Mouse (Mus musculus) heart, embryonic 10.5 days (tissue): ENCODE data around the gene Fscn2. TPM values are rescaled to one million over a fixed set of nuclear protein-coding genes. Genes with fewer than 3 reads are reported as not detected.

Experiments used
- DNase-seq: peaks from one replicate; pipeline ENCODE4 v3.0.0-alpha.2; 2017; ENCODE audit warnings: low spot score
- H3K27ac ChIP-seq: fragments of 300-500 bp; sonication (generic); 2 replicates; pipeline ENCODE4 v1.5.1; 2016; ENCODE audit warnings: mild to moderate bottlenecking
- H3K27me3 ChIP-seq: fragments of 300-500 bp; sonication (generic); 2 replicates; pipeline ENCODE4 v1.6.1; 2016; ENCODE audit warnings: mild to moderate bottlenecking; ENCODE audit not compliant: poor library complexity, insufficient read depth, severe bottlenecking
- H3K36me3 ChIP-seq: fragments of 300-500 bp; sonication (generic); 2 replicates; pipeline ENCODE4 v1.6.1; 2016; ENCODE audit warnings: mild to moderate bottlenecking, moderate library complexity
- H3K4me1 ChIP-seq: fragments of 300-500 bp; sonication (generic); 2 replicates; pipeline ENCODE4 v1.6.1; 2016; ENCODE audit warnings: mild to moderate bottlenecking
- H3K4me3 ChIP-seq: fragments of 300-500 bp; sonication (generic); 2 replicates; pipeline ENCODE4 v1.5.1; 2016; ENCODE audit warnings: mild to moderate bottlenecking, moderate library complexity
- H3K9me3 ChIP-seq: fragments of 300-500 bp; sonication (generic); 2 replicates; pipeline ENCODE4 v1.6.1; 2016; ENCODE audit warnings: mild to moderate bottlenecking, moderate library complexity
- WGBS: fragments of 180-500 bp; shearing (Covaris S2); methylation state at CpG from one replicate; pipeline ENCODE4 v1.1.7; 2016; 5-methylcytosine and 5-hydroxymethylcytosine counted together
- polyA plus RNA-seq: library from polyadenylated mRNA; unstranded; fragments of >200 nt; fragmentation: Nextera tagmentation; extraction: Ambion mirVana; gene quantifications from 2 replicates; pipeline ENCODE4 v1.2.1, GENCODE M21; 2016

Fscn2 gene
- polyA plus RNA-seq, result 0.25 and 0.49 TPM in 2 replicates

- no peaks in the 10 kb centered on the region for H3K36me3 ChIP-seq
- no peak for DNase-seq
- 80% methylated on average over 10 of the region's 10 CpGs for WGBS
- no peak within 1 kb of the TSS for H3K4me3 ChIP-seq
- H3K27ac ChIP-seq, result 0 out of 2 replicates have a peak within 1 kb of the TSS, but pooled peaks have one; percentile 32
- H3K4me1 ChIP-seq, result peaks cover 69% of the 10 kb centered on the region
- no peaks in the 10 kb centered on the region; the same call in 1 of the 2 replicates for H3K27me3 ChIP-seq
- no peaks in the 10 kb centered on the region for H3K9me3 ChIP-seq
Measured at GRCm38 (mm10) chr11:120361295-120361694, at the start of gene Fscn2. Fscn2 (plus strand) TSS chr11:120361534.

GRCm38 (mm10) chr11:120311561-120311960 lies 49.8 kb upstream of the Fscn2 start:
- peaks cover 61% of the 10 kb centered on the region for H3K4me1 ChIP-seq
- H3K27ac ChIP-seq, result peak overlapping the region; percentile 97
- WGBS, result 48% methylated on average over 10 of the region's 10 CpGs
- H3K9me3 ChIP-seq, result no peaks in the 10 kb centered on the region
- peak overlapping the region; percentile 62 for H3K4me3 ChIP-seq
- peak; percentile 76 for DNase-seq
- no peaks in the 10 kb centered on the region for H3K27me3 ChIP-seq
- no peaks in the 10 kb centered on the region for H3K36me3 ChIP-seq

GRCm38 (mm10) chr11:120312069-120312468 lies 49.3 kb upstream of the Fscn2 start:
- Histone ChIP-seq H3K4me3 (peak overlapping the region; percentile 62; the same call in 1 of the 2 replicates), H3K4me1 (peaks cover 61% of the 10 kb centered on the region), H3K9me3 (no peaks in the 10 kb centered on the region), H3K27me3 (no peaks in the 10 kb centered on the region), H3K27ac (peak overlapping the region; percentile 97), H3K36me3 (no peaks in the 10 kb centered on the region)
- WGBS, result 69% methylated on average over 6 of the region's 6 CpGs
- DNase-seq, result peak; percentile 66

- Histone ChIP-seq H3K9me3 (no peaks in the 10 kb centered on the region), H3K4me1 (peaks cover 53% of the 10 kb centered on the region), H3K4me3 (no peak overlapping the region), H3K27me3 (no peaks in the 10 kb centered on the region), H3K27ac (peak overlapping the region; percentile 96), H3K36me3 (no peaks in the 10 kb centered on the region)
- peak; percentile 67 for DNase-seq
- WGBS, result 52% methylated on average over 6 of the region's 6 CpGs
Measured at GRCm38 (mm10) chr11:120313906-120314685, 47.2 kb upstream of the Fscn2 start.

- peak overlapping the region; percentile 96 for H3K27ac ChIP-seq
- peaks cover 53% of the 10 kb centered on the region for H3K4me1 ChIP-seq
- peak; percentile 73 for DNase-seq
- no peaks in the 10 kb centered on the region for H3K27me3 ChIP-seq
- no peaks in the 10 kb centered on the region for H3K9me3 ChIP-seq
- peak overlapping the region; percentile 64 for H3K4me3 ChIP-seq
- 44% methylated on average over 16 of the region's 16 CpGs for WGBS
- no peaks in the 10 kb centered on the region for H3K36me3 ChIP-seq
Measured at GRCm38 (mm10) chr11:120314721-120315415, 46.5 kb upstream of the Fscn2 start.

- H3K4me1 ChIP-seq, result peaks cover 51% of the 10 kb centered on the region
- no peaks in the 10 kb centered on the region for H3K9me3 ChIP-seq
- H3K36me3 ChIP-seq, result no peaks in the 10 kb centered on the region
- 37% methylated on average over 4 of the region's 4 CpGs for WGBS
- H3K27me3 ChIP-seq, result no peaks in the 10 kb centered on the region
- peak; percentile 79 for DNase-seq
- H3K4me3 ChIP-seq, result peak overlapping the region; percentile 64
- peak overlapping the region; percentile 96 for H3K27ac ChIP-seq
Measured at GRCm38 (mm10) chr11:120315416-120315761, 45.9 kb upstream of the Fscn2 start.

- Histone ChIP-seq H3K27me3 (no peaks in the 10 kb centered on the region), H3K4me3 (peak overlapping the region; percentile 64), H3K9me3 (no peaks in the 10 kb centered on the region), H3K36me3 (no peaks in the 10 kb centered on the region), H3K27ac (peak overlapping the region; percentile 96), H3K4me1 (peaks cover 44% of the 10 kb centered on the region)
- peak; percentile 99 for DNase-seq
- 7% methylated on average over 37 of the region's 37 CpGs for WGBS
Measured at GRCm38 (mm10) chr11:120315832-120316689, 45.3 kb upstream of the Fscn2 start.

- DNase-seq, result peak; percentile 77
- peaks cover 37% of the 10 kb centered on the region for H3K4me1 ChIP-seq
- H3K27me3 ChIP-seq, result no peaks in the 10 kb centered on the region
- no peaks in the 10 kb centered on the region for H3K9me3 ChIP-seq
- H3K36me3 ChIP-seq, result no peaks in the 10 kb centered on the region
- peak overlapping the region; percentile 64 for H3K4me3 ChIP-seq
- H3K27ac ChIP-seq, result peak overlapping the region; percentile 96
- WGBS, result 20% methylated on average over 13 of the region's 13 CpGs
Measured at GRCm38 (mm10) chr11:120316690-120317254, 44.6 kb upstream of the Fscn2 start.

- no peak overlapping the region; the same call in 1 of the 2 replicates for H3K4me3 ChIP-seq
Measured at GRCm38 (mm10) chr11:120317456-120317855, 43.9 kb upstream of the Fscn2 start.

GRCm38 (mm10) chr11:120319310-120319709 lies 42.0 kb upstream of the Fscn2 start:
- DNase-seq, result peak; percentile 66
- peaks cover 28% of the 10 kb centered on the region for H3K4me1 ChIP-seq
- WGBS, result 90% methylated on average over 5 of the region's 5 CpGs

More at GRCm38 (mm10) chr11:120317456-120317855, 43.9 kb upstream of the Fscn2 start:
- Histone ChIP-seq H3K4me1 (peaks cover 32% of the 10 kb centered on the region), H3K27me3 (no peaks in the 10 kb centered on the region), H3K36me3 (no peaks in the 10 kb centered on the region), H3K9me3 (no peaks in the 10 kb centered on the region), H3K27ac (peak overlapping the region; percentile 96)
- 70% methylated on average over 7 of the region's 7 CpGs for WGBS
- DNase-seq, result peak; percentile 64

GRCm38 (mm10) chr11:120320156-120320555 lies 41.2 kb upstream of the Fscn2 start:
- WGBS, result 92% methylated on average over 10 of the region's 10 CpGs
- peaks cover 19% of the 10 kb centered on the region for H3K4me1 ChIP-seq
- no peaks in the 10 kb centered on the region for H3K27me3 ChIP-seq
- no peak overlapping the region for H3K27ac ChIP-seq
- DNase-seq, result peak; percentile 67
- H3K36me3 ChIP-seq, result no peaks in the 10 kb centered on the region
- H3K9me3 ChIP-seq, result no peaks in the 10 kb centered on the region
- no peak overlapping the region for H3K4me3 ChIP-seq

More at GRCm38 (mm10) chr11:120319310-120319709, 42.0 kb upstream of the Fscn2 start:
- Histone ChIP-seq H3K27ac (no peak overlapping the region), H3K27me3 (no peaks in the 10 kb centered on the region), H3K9me3 (no peaks in the 10 kb centered on the region), H3K4me3 (no peak overlapping the region), H3K36me3 (no peaks in the 10 kb centered on the region)

- H3K9me3 ChIP-seq, result no peaks in the 10 kb centered on the region
- no peaks in the 10 kb centered on the region for H3K36me3 ChIP-seq
- no peaks in the 10 kb centered on the region for H3K4me1 ChIP-seq
- DNase-seq, result peak; percentile 56
- H3K27ac ChIP-seq, result no peak overlapping the region
- H3K4me3 ChIP-seq, result no peak overlapping the region
- WGBS, result 80% methylated on average over 6 of the region's 6 CpGs
- no peaks in the 10 kb centered on the region for H3K27me3 ChIP-seq
Measured at GRCm38 (mm10) chr11:120335431-120336021, 25.8 kb upstream of the Fscn2 start.
